Mouse (Mus musculus) urinary bladder, postnatal 4 days (tissue): ENCODE measurements around the gene Rtkn.
A peak's percentile ranks its signal among the peaks of the same experiment; 100 is the strongest.
"Not testable (repeated sequence)": the region's sequence is repeated elsewhere in the genome, so short reads cannot be mapped to it uniquely, and the experiment has no call there.

Experiments
- DNase-seq, 2 experiments: peaks; one replicate each; pipeline ENCODE4 v3.0.0; 2021 to 2022; ENCODE audit warnings: low spot score in 2 of 2

Gene Rtkn

GRCm38 (mm10) chr6:83138056-83138455 is 2.8 kb downstream of the Rtkn start:
- peak in 1 of 2 experiments; percentile 58 for DNase-seq

GRCm38 (mm10) chr6:83140044-83140443 is 4.8 kb downstream of the Rtkn start:
- no peak for DNase-seq

- no peak for DNase-seq
Measured at GRCm38 (mm10) chr6:83141636-83142035, 6.4 kb downstream of the Rtkn start.

- DNase-seq, result no peak
Measured at GRCm38 (mm10) chr6:83142211-83142731, 7.0 kb downstream of the Rtkn start.

- DNase-seq, result no peak
Measured at GRCm38 (mm10) chr6:83142886-83143285, 7.6 kb downstream of the Rtkn start.

GRCm38 (mm10) chr6:83145209-83145608 is 9.9 kb downstream of the Rtkn start:
- no peak for DNase-seq

- no peak for DNase-seq
Measured at GRCm38 (mm10) chr6:83145805-83146204, 10.5 kb downstream of the Rtkn start.

- DNase-seq, result no peak
Measured at GRCm38 (mm10) chr6:83147280-83147679, 12.0 kb downstream of the Rtkn start.

GRCm38 (mm10) chr6:83151721-83152120 is 16.5 kb downstream of the Rtkn start:
- DNase-seq, result no peak

- no peak for DNase-seq
Measured at GRCm38 (mm10) chr6:83153038-83153437, 17.8 kb downstream of the Rtkn start.

GRCm38 (mm10) chr6:83153485-83153884 is 18.2 kb downstream of the Rtkn start:
- no peak for DNase-seq

GRCm38 (mm10) chr6:83155552-83156238 is 20.4 kb downstream of the Rtkn start:
- no peak for DNase-seq

GRCm38 (mm10) chr6:83156259-83156684 is 21.0 kb downstream of the Rtkn start, which contains the start of the genes Wdr54 and 1700003E16Rik:
Wdr54 (minus strand) TSS chr6:83156397.
1700003E16Rik (plus strand) TSS chr6:83156404.
- DNase-seq, result peak; percentile 48 to 68

GRCm38 (mm10) chr6:83159456-83159855 is 24.2 kb downstream of the Rtkn start:
- DNase-seq, result not testable (repeated sequence)

- DNase-seq, result no peak
Measured at GRCm38 (mm10) chr6:83161442-83161841, 26.2 kb downstream of the Rtkn start.

- peak in 1 of 2 experiments; percentile 46 for DNase-seq
Measured at GRCm38 (mm10) chr6:83161921-83162641, 26.8 kb downstream of the Rtkn start.

- no peak for DNase-seq
Measured at GRCm38 (mm10) chr6:83162701-83163100, 27.4 kb downstream of the Rtkn start.

- DNase-seq, result no peak
Measured at GRCm38 (mm10) chr6:83165026-83165606, 29.9 kb downstream of the Rtkn start.

- DNase-seq, result peak; percentile 91 to 95
Measured at GRCm38 (mm10) chr6:83165607-83166242, 30.5 kb downstream of the Rtkn start, which contains the start of gene Dctn1. Dctn1 (plus strand) TSS chr6:83165920.

GRCm38 (mm10) chr6:83166243-83166630 is 31.0 kb downstream of the Rtkn start:
- no peak for DNase-seq

GRCm38 (mm10) chr6:83169872-83170271 is 34.6 kb downstream of the Rtkn start:
- no peak for DNase-seq

- no peak for DNase-seq
Measured at GRCm38 (mm10) chr6:83171063-83171462, 35.8 kb downstream of the Rtkn start.
